Mouse (Mus musculus) small intestine, adult 2 months (tissue): Measurements from ENCODE around the gene Plcxd3.

ENCODE experiments used
- CTCF ChIP-seq: fragments of 200-500 bp; IDR thresholded peaks from 2 replicates; pipeline ENCODE4 v1.5.1; 2012; ENCODE audit warnings: low read depth, mild to moderate bottlenecking, control low read depth, inconsistent platforms, low read length, moderate library complexity, mixed read lengths; ENCODE audit not compliant: insufficient replicate concordance, insufficient read length; ENCODE audit errors: extremely low read depth
- POLR2A ChIP-seq: fragments of 200-500 bp; IDR thresholded peaks from 2 replicates; pipeline ENCODE4 v1.6.1; 2012; ENCODE audit warnings: low read depth, mild to moderate bottlenecking, control low read depth, inconsistent platforms, low read length, moderate library complexity

DNA sequence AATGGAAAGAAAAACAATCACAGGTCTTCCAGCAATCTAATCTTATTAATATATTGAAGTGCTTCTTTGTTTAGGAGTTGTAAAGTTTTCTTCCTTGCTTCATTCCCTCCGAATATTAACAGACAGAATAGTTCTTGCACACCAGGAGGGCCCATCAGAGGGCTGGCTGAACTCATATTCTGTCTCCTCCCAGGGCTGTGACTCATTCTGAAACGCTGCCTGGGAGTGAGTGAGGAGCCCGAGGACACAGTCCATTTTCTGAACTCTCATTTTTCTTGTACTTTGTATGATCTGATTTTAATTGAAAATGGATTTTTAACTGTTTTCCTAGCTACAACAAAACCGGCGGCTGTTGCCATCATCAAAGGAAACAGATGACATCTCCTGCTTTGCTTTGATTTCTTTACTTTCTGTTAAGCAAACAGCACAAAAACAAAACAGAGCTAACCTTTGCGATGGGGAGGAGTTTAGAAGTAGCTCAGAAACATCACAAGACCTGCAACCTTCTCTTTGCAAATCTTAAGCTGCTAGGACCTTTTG lies 186.2 kb downstream of the Plcxd3 start:
- no peak for TF ChIP-seq CTCF
- TF ChIP-seq POLR2A, result no peak
